Mouse (Mus musculus) heart, postnatal 0 days (tissue): ENCODE data around the gene Shbg.

Source experiments
- CTCF ChIP-seq: IDR thresholded peaks from 2 replicates; pipeline ENCODE4 v1.5.1; 2016; ENCODE audit warnings: antibody characterized with exemption, control low read depth, low read depth
- EP300 ChIP-seq: IDR thresholded peaks from 2 replicates; pipeline ENCODE4 v1.6.1; 2016; ENCODE audit warnings: antibody characterized with exemption, low read depth

- TF ChIP-seq CTCF (no peak), EP300 (no peak)
Measured at GRCm38 (mm10) chr11:69581814-69582213, 35.9 kb downstream of the Shbg start.
